Mouse (Mus musculus): ENCODE measurements around the gene Ptpn5.

DNA sequence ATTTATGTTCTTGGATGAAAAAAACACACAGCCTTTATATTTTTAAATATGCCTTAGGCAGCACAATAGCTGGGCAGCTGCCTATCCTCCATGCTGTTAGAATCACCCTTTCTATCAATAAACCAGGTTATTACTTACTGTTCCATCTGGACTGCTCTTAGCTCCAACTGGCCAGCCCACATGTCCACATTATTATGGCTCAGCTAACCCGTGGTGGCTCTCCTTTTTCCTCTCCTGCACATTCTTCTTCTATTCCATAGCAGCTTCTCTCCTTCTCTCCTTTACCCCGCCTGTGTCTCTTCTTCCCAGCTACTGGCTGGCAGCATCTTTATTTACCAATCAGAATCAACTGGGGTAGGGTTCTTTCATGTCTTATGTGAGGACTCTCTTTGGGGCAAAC lies 25.0 kb upstream of the Ptpn5 start:
- TF ChIP-seq CTCF (IDR thresholded peaks at IDR 0.05; ENCODE audit: low read depth, low read length), result no peak
- TF ChIP-seq POLR2A (IDR thresholded peaks at IDR 0.05; ENCODE audit: extremely low read depth, insufficient read depth, low read length), result no peak
